Mouse (Mus musculus) activated CD4-positive, CD25-positive, alpha-beta regulatory T cell, adult 4 months (primary cell): Measurements from ENCODE around the gene Dtl. TPM values are rescaled to one million over a fixed set of nuclear protein-coding genes. Genes with fewer than 3 reads are reported as not detected.
"Not testable (repeated sequence)": the region's sequence is repeated elsewhere in the genome, so short reads cannot be mapped to it uniquely, and the experiment has no call there.

Experiments
- ATAC-seq: one replicate; pipeline ENCODE4 v1.8.0; 2017
- polyA plus RNA-seq, 2 experiments: library from polyadenylated mRNA; unstranded; fragments of 100-300 nt; shearing (Covaris generic); gene quantifications; one replicate each; pipeline ENCODE4 v1.2.1; 2017

The Dtl gene
- polyA plus RNA-seq, 2 experiments from 2014 or later = 11.2 to 16.9 TPM

GRCm38 (mm10) chr1:191517969-191518368 is 57.4 kb downstream of the Dtl start:
- ATAC-seq = no peak

DNA sequence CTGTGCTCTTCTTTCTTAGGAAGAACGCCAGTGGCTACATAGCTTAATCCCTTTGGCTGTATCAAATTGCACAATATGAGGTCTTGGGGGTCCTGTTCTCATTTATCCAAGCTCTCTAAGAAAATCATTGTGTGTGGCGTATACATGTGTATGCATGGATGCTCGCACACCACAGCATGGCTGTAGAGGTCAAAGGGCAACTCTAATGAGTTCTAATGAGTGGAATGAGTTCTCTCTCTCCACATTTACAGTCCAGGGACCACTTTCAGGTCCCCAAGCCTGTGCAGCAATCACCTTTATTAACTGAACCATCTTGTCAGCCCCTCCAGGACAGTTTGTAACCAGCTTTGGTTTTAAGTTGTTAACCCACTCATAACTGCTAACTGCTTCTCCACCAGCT is 58.3 kb downstream of the Dtl start:
- no peak for ATAC-seq

DNA sequence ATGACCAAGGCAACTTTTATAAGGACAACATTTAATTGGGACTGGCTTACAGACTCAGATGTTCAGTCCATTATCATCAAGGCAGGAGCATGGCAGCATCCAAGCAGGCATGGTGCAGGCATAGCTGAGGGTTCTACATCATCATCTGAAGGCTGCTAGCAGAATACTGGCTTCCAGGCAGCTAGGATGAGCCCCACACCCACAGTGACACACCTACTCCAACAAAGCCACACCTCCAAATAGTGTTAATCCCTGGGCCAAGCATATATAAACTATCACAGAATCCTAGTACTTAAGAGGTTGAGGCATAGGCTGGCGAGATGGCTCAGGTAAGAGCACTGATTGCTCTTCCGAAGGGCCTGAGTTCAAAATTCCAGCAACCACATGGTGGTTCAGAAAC is 59.0 kb downstream of the Dtl start:
- not testable (repeated sequence) for ATAC-seq

DNA sequence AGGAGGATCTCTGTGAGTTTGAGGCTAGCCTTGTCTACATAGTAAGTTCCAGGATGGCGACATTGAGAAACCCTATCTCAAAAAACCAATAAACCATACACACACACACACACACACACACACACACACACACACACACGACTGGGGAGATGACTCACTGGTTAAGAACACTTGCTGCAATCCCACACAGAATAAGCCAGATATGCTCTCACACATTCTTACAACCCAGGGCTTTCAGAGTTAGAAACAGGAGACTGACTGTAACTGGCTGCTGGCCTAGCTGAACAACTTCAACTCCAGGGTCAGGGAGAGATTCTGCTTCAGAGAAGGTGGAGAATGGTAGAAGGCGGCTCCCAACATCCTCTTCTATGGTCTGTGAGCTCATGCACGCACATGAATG is 62.1 kb downstream of the Dtl start:
- no peak for ATAC-seq

DNA sequence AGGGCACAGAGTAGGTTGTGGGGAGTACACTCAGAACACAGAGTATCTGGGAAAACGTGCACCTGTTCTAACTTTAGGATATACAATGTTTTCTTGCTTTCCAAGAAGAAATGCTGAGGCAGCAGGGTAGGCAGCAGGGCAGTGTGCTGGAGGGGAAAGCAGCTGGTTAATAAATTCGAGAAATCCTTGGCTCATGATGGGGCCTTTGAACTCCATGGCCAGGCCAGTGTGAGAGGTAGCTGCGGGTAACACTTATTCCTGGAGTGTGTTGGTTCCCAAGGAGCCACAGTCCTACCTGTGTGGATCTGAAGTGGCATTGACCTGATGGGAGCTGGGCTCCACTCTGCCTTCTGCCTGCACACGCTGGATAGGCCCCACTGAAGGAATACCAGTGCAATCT is 63.0 kb downstream of the Dtl start:
- no peak for ATAC-seq

GRCm38 (mm10) chr1:191511503-191511902 is 63.8 kb downstream of the Dtl start:
- ATAC-seq = no peak

GRCm38 (mm10) chr1:191509865-191510264 is 65.5 kb downstream of the Dtl start:
- no peak for ATAC-seq

DNA sequence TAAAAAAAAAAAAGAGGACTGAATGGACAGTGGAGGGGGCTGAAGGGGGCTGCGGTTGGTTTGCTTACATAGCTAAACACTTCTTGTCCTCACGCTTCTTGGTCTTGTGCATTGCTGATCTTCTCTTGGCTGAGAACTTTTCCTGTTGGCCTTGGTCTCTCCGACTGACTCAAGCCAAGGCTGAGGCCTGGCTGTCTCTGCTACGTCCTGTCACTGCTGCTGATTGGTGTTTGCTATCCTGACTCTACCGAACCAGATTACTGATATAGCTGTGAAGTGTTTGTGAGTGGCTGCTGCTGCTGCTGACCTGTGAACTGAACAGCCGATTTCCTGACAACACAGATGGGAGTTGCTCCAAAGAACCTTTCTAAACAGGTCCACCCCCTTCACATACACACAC is 66.2 kb downstream of the Dtl start:
- no peak for ATAC-seq

- no peak for ATAC-seq
These were observed 68.6 kb downstream of the Dtl start for GRCm38 (mm10) chr1:191506791-191507190.

DNA sequence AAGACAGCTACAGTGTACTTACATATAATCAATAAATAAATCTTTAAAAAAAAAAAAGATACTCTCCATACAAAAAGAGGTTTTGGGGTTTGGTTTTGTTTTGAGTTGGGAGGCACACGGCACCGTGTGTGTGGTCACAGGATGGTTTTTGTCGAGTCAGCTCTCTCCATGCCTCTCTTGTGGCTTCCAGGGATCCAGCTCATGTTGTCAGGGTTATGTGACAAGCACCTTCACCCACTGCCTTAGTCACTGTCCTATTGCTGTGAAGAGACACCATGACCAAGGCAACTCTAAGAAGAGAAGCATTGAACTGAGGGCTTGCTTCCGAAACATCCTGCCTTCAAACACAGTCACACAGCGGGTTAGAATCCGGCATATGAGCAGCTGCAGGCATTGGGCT is 75.7 kb downstream of the Dtl start:
- ATAC-seq = peak; percentile 23

- ATAC-seq = peak; percentile 57
These were observed 76.9 kb downstream of the Dtl start for GRCm38 (mm10) chr1:191498271-191498955.

- ATAC-seq = no peak
These were observed 78.7 kb downstream of the Dtl start for GRCm38 (mm10) chr1:191496676-191497075.

GRCm38 (mm10) chr1:191495051-191495467 is 80.3 kb downstream of the Dtl start:
- no peak for ATAC-seq

DNA sequence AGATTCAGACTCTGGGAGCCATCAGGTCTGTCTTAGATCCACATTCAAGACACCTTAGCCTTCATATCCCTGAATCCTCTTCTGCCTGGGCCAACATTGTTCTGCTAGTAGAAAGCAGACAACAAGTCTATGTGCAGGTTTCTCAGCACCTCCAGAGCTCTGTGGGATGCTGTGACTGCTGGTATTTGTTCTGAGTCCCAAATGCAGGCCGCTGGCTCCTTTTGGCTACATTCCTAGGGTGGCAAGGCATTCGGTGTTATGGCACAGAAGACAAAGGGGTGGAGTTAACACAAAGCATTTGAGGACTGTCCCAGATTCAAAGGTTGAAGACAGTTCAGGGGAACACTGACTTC is 81.1 kb downstream of the Dtl start:
- no peak for ATAC-seq

DNA sequence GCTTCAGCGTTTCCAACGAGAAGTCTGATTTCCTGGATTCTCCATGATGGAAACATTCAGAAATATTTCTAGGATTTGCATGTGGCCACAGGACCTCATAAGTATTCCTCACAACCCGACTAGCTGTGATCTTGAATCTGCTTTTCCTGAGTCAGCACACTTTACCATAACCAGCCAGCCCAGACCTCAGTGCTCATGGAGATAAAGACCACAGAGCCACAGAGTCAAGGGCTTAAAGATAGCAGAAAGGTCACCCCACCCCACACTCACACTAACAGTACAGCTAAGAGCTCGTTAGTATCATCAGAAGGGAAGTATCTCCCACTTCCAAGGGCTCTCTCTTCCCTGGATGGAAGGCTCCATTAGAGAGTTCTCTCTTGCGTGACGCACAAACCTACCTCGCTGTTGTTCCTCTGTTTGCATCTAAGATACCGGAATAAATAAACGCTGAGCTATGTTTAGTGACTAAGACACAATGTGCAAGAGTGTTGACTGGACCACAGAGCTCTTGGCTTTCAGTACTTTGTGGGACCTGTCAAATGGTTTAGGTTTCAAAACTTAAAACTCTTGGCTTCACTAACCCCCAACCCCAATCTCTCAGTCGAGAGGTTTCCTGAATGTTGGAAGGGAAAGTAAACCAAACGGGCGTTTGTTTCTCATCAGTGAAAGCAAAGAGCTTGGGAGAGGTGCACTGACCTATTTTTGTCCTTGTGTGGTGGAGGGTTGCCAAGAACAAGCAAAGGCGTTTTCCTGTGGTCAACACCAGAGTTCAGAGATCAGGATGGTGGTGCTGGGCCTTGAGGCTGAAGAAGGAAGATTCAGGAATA is 81.7 kb downstream of the Dtl start:
- no peak for ATAC-seq

DNA sequence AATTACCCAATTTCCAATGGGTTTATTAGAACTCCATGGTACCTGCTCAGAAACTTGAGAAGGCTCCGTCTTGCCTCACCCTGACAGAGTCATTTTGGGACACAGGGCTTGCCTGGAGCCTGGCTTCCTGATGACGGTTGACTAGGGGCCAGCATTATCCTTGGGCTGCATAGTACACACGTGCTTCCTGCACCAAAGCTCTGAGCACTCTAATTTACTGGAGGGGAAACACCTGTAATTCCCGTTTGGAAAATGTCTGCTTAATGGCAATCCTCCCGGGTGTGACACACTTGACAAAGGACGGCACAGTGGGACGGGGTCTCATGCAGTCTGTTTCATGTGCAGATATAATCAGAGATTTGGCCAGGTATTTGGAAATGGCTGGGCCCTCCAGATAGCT is 84.9 kb downstream of the Dtl start:
- no peak for ATAC-seq

Other genes starting within 250 kb of the Dtl start
- gene Tmem206, start 249.6 kb downstream of the Dtl start, polyA plus RNA-seq = 10 to 100 TPM; 15.1 to 18.1 TPM
- gene Ppp2r5a, start 172.3 kb downstream of the Dtl start, polyA plus RNA-seq = 10 to 100 TPM; 43.2 to 52.2 TPM
- 10 to 100 TPM; 36.7 to 41.6 TPM for gene Ints7, start 92 bp upstream of the Dtl start, polyA plus RNA-seq
- gene Lpgat1, start 142.3 kb upstream of the Dtl start, polyA plus RNA-seq = 1 to 10 TPM; 6.2 to 6.6 TPM
- gene Nek2, start 245.9 kb upstream of the Dtl start, polyA plus RNA-seq = 1 to 10 TPM; 4.4 to 5.0 TPM